Mouse (Mus musculus): Measurements from ENCODE around the gene H2al1o.
"Not testable (repeated sequence)": the region's sequence is repeated elsewhere in the genome, so short reads cannot be mapped to it uniquely, and the experiment has no call there.

H2al1o gene

DNA sequence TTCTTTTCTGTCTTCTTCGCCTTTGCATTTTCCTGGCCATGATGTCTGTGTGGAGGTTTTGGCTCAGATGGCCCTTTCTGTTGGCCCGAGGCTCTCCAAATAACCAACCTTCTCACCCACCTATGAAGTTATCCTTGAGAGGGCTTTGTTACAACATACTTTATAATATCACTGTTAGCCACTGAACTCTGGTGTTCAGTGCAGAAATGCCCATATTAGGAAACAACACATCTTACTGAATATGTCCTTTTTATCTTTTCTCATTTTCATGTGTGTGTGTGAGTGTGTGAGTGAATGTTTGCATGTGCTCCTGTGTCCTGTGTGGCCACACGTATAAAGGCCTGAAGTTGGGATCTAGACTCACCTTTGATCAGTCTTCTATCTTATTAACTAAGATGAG lies at the start of gene H2al1o:
TSS of gene H2al1o (minus strand) at position 101 of the 400 bp plus-strand sequence.
- DNase-seq (ENCODE audit: low read depth, low spot score): not testable (repeated sequence)

- DNase-seq (ENCODE audit: low read depth, low spot score): not testable (repeated sequence)
These were observed 25.8 kb upstream of the H2al1o start for GRCm38 (mm10) chrX:9598036-9598435.

- DNase-seq (ENCODE audit: low read depth, low spot score): no peak
These were observed 35.3 kb downstream of the H2al1o start for GRCm38 (mm10) chrX:9536881-9537280.
